Mouse (Mus musculus) testis, adult 2 months (tissue): ENCODE data around the gene Ankfn1.

Experiments
- CTCF ChIP-seq: fragments of 200-500 bp; IDR thresholded peaks from 2 replicates; pipeline ENCODE4 v1.5.1; 2012; ENCODE audit warnings: low read depth, mild to moderate bottlenecking, inconsistent platforms, low read length, moderate library complexity; ENCODE audit not compliant: control insufficient read depth, insufficient read depth, insufficient replicate concordance
- POLR2A ChIP-seq: fragments of 200-500 bp; IDR thresholded peaks from 2 replicates; pipeline ENCODE4 v1.6.1; 2012; ENCODE audit warnings: low read depth, mild to moderate bottlenecking, inconsistent platforms, low read length, moderate library complexity; ENCODE audit not compliant: control insufficient read depth

DNA sequence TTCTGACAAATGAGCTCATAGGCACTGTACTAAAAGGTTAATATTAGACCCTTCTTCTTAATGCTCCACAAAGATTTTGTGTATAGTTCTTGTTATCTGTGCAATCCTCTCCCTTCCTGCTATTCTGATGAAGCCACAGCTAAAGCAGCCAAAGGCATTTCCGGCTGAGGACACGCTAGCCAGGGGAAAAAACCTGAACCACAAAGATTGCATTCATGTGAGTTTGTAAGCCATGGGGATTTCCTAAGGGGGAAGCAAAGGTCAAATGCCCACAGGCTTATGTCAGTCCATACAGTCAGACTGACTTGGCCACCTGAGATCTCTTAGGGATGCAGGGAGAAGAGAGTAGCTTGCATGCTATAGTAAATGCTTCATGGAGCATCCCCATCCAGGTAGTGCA lies 146.1 kb downstream of the Ankfn1 start:
- TF ChIP-seq CTCF (no peak), POLR2A (no peak)
